Mouse (Mus musculus): ENCODE data around the gene Pip4k2b. TPM values are rescaled to one million over a fixed set of nuclear protein-coding genes. Genes with fewer than 3 reads are reported as not detected.

The Pip4k2b gene
- total RNA-seq, 2 experiments from 2014 or later, result 20.2 to 21.1 TPM

GRCm38 (mm10) chr11:97698741-97699611 is 45.5 kb downstream of the Pip4k2b start:
- peak; percentile 47 for DNase-seq (ENCODE audit: low spot score)
- intact Hi-C loops (cut with DNase I), result no loop called here

DNA sequence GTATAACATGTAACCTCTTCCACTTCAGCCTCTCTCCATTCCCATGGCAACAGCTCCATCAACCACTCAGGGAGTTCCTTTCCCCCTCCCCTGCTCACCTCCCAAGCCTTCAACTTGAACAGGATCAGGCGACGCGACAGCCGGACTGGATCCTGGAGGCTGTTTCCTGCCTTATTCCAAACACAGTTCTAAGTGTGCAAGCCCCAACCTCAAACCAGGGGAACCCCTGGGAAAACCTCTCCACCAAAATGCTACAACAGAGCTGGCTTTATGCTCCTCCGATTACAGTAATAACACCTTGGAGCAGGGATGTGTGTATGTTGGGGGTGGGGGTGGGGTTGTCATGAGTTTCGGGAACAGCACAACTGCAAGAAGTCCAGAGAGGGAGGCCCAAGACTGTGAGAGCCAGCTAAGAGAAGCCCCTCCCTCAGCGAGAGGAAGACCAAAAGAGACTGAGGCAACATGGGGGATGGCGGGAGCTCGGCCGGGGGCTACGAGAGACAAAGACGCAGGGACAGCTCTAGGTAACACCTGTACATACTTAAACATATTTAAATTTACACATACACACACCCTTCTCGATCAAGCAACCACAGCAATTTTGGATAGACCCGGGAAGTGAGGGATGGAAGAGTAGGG is 46.5 kb downstream of the Pip4k2b start:
- no peak for DNase-seq (ENCODE audit: low spot score)
- intact Hi-C loops (cut with DNase I), result no loop called here

DNA sequence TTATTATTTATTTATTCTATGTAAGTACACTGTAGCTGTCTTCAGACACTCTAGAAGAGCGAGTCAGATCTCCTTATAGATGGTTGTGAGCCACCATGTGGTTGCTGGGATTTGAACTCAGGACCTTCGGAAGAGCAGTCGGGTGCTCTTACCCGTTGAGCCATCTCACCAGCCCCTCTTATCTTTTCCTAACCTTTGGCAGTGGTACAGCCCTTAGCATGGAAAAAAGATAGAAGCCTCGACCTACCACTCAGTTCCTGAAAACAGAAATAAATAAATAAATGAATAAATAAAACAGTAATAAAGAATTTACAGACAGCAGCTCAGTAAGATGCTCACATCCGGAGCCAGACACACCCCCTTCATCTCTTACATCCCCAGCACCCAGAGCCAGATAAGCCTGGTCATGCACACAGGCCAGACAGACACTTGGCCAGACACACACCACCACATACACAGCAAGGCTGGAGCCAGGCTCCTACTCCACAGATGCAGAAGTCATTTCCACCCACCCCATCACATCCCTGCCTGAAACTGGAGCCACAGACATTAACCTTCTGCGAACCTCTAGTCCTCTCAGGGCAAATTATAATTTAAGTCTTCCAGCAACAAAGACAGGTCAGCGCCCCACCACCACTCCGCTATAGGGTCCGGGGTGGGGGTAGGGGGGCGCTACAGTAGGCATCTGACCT is 47.2 kb downstream of the Pip4k2b start:
- DNase-seq (ENCODE audit: low spot score), result no peak
- intact Hi-C loops (cut with DNase I), result no loop called here

DNA sequence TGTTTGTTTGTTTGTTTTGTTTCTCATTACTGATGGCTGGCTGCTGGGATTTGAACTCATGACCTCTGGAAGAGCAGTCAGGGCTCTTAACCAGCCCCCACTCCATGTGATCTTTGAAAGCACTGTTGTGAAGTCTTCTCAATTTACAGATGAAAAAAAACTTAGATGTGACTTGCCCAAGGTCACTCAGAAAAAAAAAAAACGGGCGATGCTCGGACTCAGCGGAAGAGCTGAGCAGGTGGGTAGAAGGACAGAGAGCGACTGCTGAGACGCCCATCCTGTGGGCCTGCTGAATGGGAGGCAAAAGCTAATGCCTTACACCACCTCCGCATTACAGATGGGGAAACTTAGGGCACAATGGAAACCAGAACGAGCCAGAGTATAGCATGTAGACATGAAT is 47.8 kb downstream of the Pip4k2b start:
- intact Hi-C loops (cut with DNase I), result no loop called here
- DNase-seq (ENCODE audit: low spot score), result no peak

GRCm38 (mm10) chr11:97695712-97696401 is 48.6 kb downstream of the Pip4k2b start:
- no peak for DNase-seq (ENCODE audit: low spot score)
- intact Hi-C loops (cut with DNase I), result no loop called here

DNA sequence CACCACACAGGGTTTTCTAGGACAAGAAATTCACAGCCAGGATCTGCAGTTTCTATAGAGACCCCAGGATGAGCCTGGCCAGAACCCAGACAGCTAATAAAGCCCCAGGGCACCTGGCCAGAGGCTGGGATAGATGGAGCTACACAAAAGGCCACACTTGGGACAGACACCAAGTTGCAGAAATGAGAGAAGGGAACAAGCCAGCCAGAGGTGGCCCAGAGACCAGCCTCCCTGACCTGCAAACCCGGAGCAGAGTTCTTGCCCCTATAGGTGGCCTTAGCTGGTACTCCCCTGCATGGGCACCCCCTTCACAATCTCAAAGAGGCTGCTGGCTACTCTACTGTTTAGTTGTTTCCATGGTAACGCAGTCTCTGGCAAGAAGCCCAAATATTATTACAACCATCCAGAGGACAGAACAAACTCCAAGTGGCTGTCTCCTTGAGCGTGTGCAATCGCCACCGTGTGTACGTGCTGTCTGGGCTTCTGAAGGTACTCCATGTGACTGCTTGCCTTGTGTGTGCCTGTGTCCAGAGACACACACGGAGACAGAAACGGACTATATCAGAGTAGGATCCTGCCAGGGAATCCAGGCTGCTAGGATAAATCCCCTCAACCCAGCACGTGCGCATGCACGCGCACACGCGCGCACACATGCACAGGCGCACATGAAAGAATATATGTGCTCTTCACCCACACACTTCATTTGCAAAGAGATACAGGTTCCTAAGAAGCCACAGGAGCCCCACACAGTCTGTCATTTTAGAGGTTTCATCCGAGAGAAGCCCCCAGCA is 49.4 kb downstream of the Pip4k2b start:
- DNase-seq (ENCODE audit: low spot score), result no peak
- intact Hi-C loops (cut with DNase I), result no loop called here

DNA sequence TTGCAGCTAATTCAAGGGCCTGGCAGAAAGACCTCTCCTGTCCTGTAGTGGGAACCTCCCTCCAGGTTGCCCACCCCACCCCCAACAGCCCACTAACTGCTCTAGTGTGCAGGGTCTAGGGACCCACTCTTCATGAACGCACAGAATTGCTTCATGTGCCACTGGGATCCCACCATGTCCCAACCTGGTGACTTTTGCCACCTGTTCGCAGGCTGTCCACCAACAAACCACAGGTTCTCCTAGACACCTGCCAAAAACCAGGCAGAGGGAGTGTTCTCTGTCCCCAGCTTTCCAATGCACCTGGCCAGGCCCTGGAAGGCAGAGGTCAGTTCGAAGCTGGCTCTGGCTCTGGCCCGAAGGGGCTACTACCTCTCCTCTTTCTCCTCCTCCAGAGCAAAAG is 50.1 kb downstream of the Pip4k2b start:
- intact Hi-C loops (cut with DNase I), result no loop called here
- DNase-seq (ENCODE audit: low spot score), result no peak

GRCm38 (mm10) chr11:97689861-97690260 is 54.6 kb downstream of the Pip4k2b start:
- no peak for DNase-seq (ENCODE audit: low spot score)
- intact Hi-C loops (cut with DNase I), result loop anchor here (1.0 kb wide), 1 partner anchor 46 kb away; no protein-coding TSS in a partner anchor

- no peak for DNase-seq (ENCODE audit: low spot score)
- intact Hi-C loops (cut with DNase I), result no loop called here
These were observed 57.4 kb downstream of the Pip4k2b start for GRCm38 (mm10) chr11:97687061-97687460.

- no peak for DNase-seq (ENCODE audit: low spot score)
- intact Hi-C loops (cut with DNase I), result no loop called here
These were observed 58.1 kb downstream of the Pip4k2b start for GRCm38 (mm10) chr11:97686322-97686908.

- DNase-seq (ENCODE audit: low spot score), result peak; percentile 94
- intact Hi-C loops (cut with DNase I), result loop anchor here (2.0 kb wide), 1 partner anchor 21 kb away; no protein-coding TSS in a partner anchor
These were observed 58.7 kb downstream of the Pip4k2b start, which contains the start of gene Cisd3 for GRCm38 (mm10) chr11:97685613-97686321. Gene Cisd3 (plus strand): TSS chr11:97685826.

DNA sequence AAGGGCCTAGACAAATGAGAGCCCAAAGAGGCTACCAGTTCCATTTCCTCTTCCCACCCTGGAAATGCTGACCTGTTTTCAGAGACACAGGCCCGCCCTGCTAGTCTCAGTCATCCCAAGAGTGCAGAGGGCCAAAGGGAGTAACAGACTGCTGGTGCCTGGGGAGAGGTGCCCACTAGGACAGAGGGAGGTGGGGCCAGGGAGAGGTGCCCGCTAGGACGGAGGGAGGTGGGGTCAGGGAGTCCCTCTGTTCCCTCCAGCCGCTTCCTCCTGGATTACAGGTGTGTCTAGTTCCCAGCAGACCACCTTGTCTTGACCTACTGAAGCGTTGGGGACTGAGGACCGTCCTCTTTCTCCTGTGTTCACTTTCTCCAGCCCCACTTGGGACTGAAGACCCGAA is 59.7 kb downstream of the Pip4k2b start:
- intact Hi-C loops (cut with DNase I), result loop anchor here (2.0 kb wide), 1 partner anchor 20 kb away; no protein-coding TSS in a partner anchor
- DNase-seq (ENCODE audit: low spot score), result no peak

DNA sequence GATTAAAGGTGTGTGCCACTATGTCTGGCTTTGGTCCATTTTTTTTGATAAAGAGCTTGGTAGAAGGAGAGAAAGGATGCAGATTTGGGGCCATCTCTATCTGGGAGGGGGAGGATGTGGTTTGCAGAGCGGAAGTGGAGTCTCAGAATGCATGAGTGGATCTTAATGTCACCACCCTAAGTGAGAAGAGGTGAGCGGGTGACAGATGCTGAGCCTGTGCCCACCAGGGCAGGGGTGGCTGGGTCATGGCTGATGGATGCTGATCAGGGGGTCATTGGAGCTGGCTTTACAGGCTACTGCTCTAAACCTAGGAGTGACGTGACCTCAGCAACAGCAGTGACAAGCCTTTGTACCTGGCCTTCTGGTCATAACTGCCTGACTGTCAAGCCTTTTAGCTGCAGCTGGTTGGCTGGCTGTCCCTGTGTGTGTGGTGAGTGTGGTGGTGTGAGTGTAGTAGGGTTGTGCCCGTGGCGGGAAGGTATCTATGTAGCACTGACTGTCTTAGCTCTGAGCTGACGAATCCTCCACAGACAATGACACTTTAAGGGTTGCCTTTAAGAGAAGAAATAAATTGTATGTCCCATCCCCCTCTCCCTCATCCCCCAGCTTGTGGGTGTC is 60.3 kb downstream of the Pip4k2b start:
- intact Hi-C loops (cut with DNase I), result loop anchor here (2.0 kb wide), 1 partner anchor 19 kb away; no protein-coding TSS in a partner anchor
- DNase-seq (ENCODE audit: low spot score), result no peak

- no peak for DNase-seq (ENCODE audit: low spot score)
- intact Hi-C loops (cut with DNase I), result no loop called here
These were observed 61.9 kb downstream of the Pip4k2b start for GRCm38 (mm10) chr11:97682504-97683055.

GRCm38 (mm10) chr11:97680430-97680829 is 64.1 kb downstream of the Pip4k2b start:
- intact Hi-C loops (cut with DNase I), result no loop called here

GRCm38 (mm10) chr11:97678301-97678700 is 66.2 kb downstream of the Pip4k2b start:
- DNase-seq (ENCODE audit: low spot score), result no peak
- intact Hi-C loops (cut with DNase I), result no loop called here

More at GRCm38 (mm10) chr11:97680430-97680829, 64.1 kb downstream of the Pip4k2b start:
- no peak for DNase-seq (ENCODE audit: low spot score)

DNA sequence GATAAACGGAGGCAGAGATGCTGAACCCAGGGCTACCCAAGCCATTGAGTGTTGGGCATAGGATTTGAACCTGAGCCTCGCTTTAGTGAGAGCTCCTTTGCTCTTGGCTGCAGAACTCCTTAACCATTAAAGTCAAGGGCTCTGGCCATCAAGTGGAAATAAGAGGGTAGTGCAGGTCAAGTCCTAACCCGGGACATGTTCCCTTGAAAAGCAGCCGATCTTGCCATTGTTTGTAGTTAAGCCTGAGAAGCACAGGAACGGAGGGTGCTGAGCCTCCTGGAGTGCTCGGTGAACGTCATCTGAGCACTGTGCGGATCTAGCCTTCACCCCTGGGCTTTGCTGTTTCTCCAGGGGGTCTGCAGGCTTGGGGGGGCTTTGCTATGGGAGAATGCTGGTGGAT is 66.7 kb downstream of the Pip4k2b start:
- intact Hi-C loops (cut with DNase I), result no loop called here
- DNase-seq (ENCODE audit: low spot score), result no peak
